Mouse (Mus musculus) heart, embryonic 12.5 days (tissue): Measurements from ENCODE around the gene Dhps. TPM values are rescaled to one million over a fixed set of nuclear protein-coding genes. Genes with fewer than 3 reads are reported as not detected.

Experiments
- ATAC-seq: fragments of 200-750 bp; cut with Nextera tagmentation; 2 replicates; pipeline ENCODE4 v1.8.0; 2017; ENCODE audit warnings: moderate TSS enrichment, moderate library complexity; ENCODE audit not compliant: insufficient number of reproducible peaks, low FRiP score
- H3K27ac ChIP-seq: fragments of 300-500 bp; sonication (generic); 2 replicates; pipeline ENCODE4 v1.5.1; 2016; ENCODE audit warnings: mild to moderate bottlenecking, moderate library complexity; ENCODE audit not compliant: poor library complexity, severe bottlenecking
- H3K27me3 ChIP-seq: fragments of 300-500 bp; sonication (generic); replicated peaks from 2 replicates; pipeline ENCODE4 v1.6.1; 2016; ENCODE audit warnings: mild to moderate bottlenecking, moderate library complexity
- H3K36me3 ChIP-seq: fragments of 300-500 bp; sonication (generic); 2 replicates; pipeline ENCODE4 v1.6.1; 2016; ENCODE audit warnings: mild to moderate bottlenecking, moderate library complexity
- H3K4me1 ChIP-seq: fragments of 300-500 bp; sonication (generic); replicated peaks from 2 replicates; pipeline ENCODE4 v1.6.1; 2016; ENCODE audit warnings: mild to moderate bottlenecking
- H3K4me2 ChIP-seq: fragments of 300-500 bp; sonication (generic); 2 replicates; pipeline ENCODE4 v1.6.1; 2016; ENCODE audit warnings: mild to moderate bottlenecking, moderate library complexity
- H3K4me3 ChIP-seq: fragments of 300-500 bp; sonication (generic); 2 replicates; pipeline ENCODE4 v1.5.1; 2016; ENCODE audit warnings: mild to moderate bottlenecking
- H3K9ac ChIP-seq: fragments of 300-500 bp; sonication (generic); 2 replicates; pipeline ENCODE4 v1.6.1; 2016; ENCODE audit warnings: mild to moderate bottlenecking, moderate library complexity
- H3K9me3 ChIP-seq: fragments of 300-500 bp; sonication (generic); replicated peaks from 2 replicates; pipeline ENCODE4 v1.6.1; 2016; ENCODE audit warnings: mild to moderate bottlenecking, moderate library complexity
- WGBS: fragments of 180-500 bp; shearing (Covaris S2); methylation state at CpG from one replicate; pipeline ENCODE4 v1.1.7; 2016; 5-methylcytosine and 5-hydroxymethylcytosine counted together
- polyA plus RNA-seq: library from polyadenylated mRNA; unstranded; fragments of >200 nt; fragmentation: Nextera tagmentation; extraction: Ambion mirVana; gene quantifications from 2 replicates; pipeline ENCODE4 v1.2.1, GENCODE M21; 2016

Gene Dhps
- polyA plus RNA-seq, 1 experiment from 2014 or later = 60.9 TPM

- H3K4me3 ChIP-seq = peak overlapping the region; percentile 92
- peak overlapping the region; percentile 73 for H3K9ac ChIP-seq
- H3K9me3 ChIP-seq = no peaks in the 10 kb centered on the region
- H3K4me1 ChIP-seq = peaks cover 24% of the 10 kb centered on the region
- peak overlapping the region; percentile 92 for H3K4me2 ChIP-seq
- no peaks in the 10 kb centered on the region for H3K27me3 ChIP-seq
- ATAC-seq = no peak
- H3K36me3 ChIP-seq = peaks cover 41% of the 10 kb centered on the region
- peak overlapping the region; percentile 72 for H3K27ac ChIP-seq
- 4% methylated on average over 12 of the region's 12 CpGs for WGBS
These were observed 36.3 kb upstream of the Dhps start for GRCm38 (mm10) chr8:85035165-85035727.

GRCm38 (mm10) chr8:85035728-85036310 lies 35.7 kb upstream of the Dhps start:
- H3K4me2 ChIP-seq = peak overlapping the region; percentile 92
- H3K4me1 ChIP-seq = peaks cover 24% of the 10 kb centered on the region
- peak overlapping the region; percentile 72 for H3K27ac ChIP-seq
- peak overlapping the region; percentile 73 for H3K9ac ChIP-seq
- H3K9me3 ChIP-seq = no peaks in the 10 kb centered on the region
- WGBS = under 1% methylated on average over 15 of the region's 15 CpGs
- no peak for ATAC-seq
- no peaks in the 10 kb centered on the region for H3K27me3 ChIP-seq
- peak overlapping the region; percentile 92 for H3K4me3 ChIP-seq
- peaks cover 42% of the 10 kb centered on the region for H3K36me3 ChIP-seq

GRCm38 (mm10) chr8:85036381-85036717 lies 35.2 kb upstream of the Dhps start:
- Histone ChIP-seq H3K9me3 (no peaks in the 10 kb centered on the region), H3K9ac (peak overlapping the region; percentile 73), H3K36me3 (peaks cover 43% of the 10 kb centered on the region), H3K27ac (peak overlapping the region; percentile 72), H3K4me2 (peak overlapping the region; percentile 92), H3K4me3 (peak overlapping the region; percentile 92), H3K4me1 (peaks cover 24% of the 10 kb centered on the region), H3K27me3 (no peaks in the 10 kb centered on the region)
- peak; percentile 9 for ATAC-seq
- WGBS = 0% methylated on average over 9 of the region's 9 CpGs

- Histone ChIP-seq H3K27ac (peak within 1 kb of the TSS; percentile 99), H3K4me2 (peak within 1 kb of the TSS; percentile 92), H3K9me3 (no peaks in the 10 kb centered on the region), H3K9ac (peak within 1 kb of the TSS; percentile 95), H3K4me3 (peak within 1 kb of the TSS; percentile 92), H3K36me3 (peaks cover 43% of the 10 kb centered on the region), H3K4me1 (peaks cover 24% of the 10 kb centered on the region), H3K27me3 (no peaks in the 10 kb centered on the region)
- under 1% methylated on average over 59 of the region's 59 CpGs for WGBS
- peak; percentile 94 for ATAC-seq
These were observed 34.7 kb upstream of the Dhps start, which contains the start of gene Tnpo2 for GRCm38 (mm10) chr8:85036718-85037365. Gene Tnpo2 (plus strand): TSS chr8:85036915.

- Histone ChIP-seq H3K4me3 (peak overlapping the region; percentile 92), H3K9me3 (no peaks in the 10 kb centered on the region), H3K27ac (peak overlapping the region; percentile 99), H3K4me1 (peaks cover 24% of the 10 kb centered on the region), H3K36me3 (peaks cover 43% of the 10 kb centered on the region), H3K4me2 (peak overlapping the region; percentile 91), H3K27me3 (no peaks in the 10 kb centered on the region), H3K9ac (peak overlapping the region; percentile 95)
- ATAC-seq = peak; percentile 48
- 0% methylated on average over 14 of the region's 14 CpGs for WGBS
These were observed 34.2 kb upstream of the Dhps start for GRCm38 (mm10) chr8:85037366-85037680.

- H3K27ac ChIP-seq = peak overlapping the region; percentile 99
- peaks cover 42% of the 10 kb centered on the region for H3K36me3 ChIP-seq
- ATAC-seq = no peak; the same call in 1 of the 2 replicates
- H3K4me2 ChIP-seq = peak overlapping the region; percentile 91
- under 1% methylated on average over 56 of the region's 57 CpGs for WGBS
- no peaks in the 10 kb centered on the region for H3K9me3 ChIP-seq
- H3K9ac ChIP-seq = peak overlapping the region; percentile 95
- no peaks in the 10 kb centered on the region for H3K27me3 ChIP-seq
- peaks cover 24% of the 10 kb centered on the region for H3K4me1 ChIP-seq
- H3K4me3 ChIP-seq = peak overlapping the region; percentile 92
These were observed 33.7 kb upstream of the Dhps start for GRCm38 (mm10) chr8:85037681-85038531.

GRCm38 (mm10) chr8:85043619-85044018 lies 27.9 kb upstream of the Dhps start:
- Histone ChIP-seq H3K36me3 (peaks cover 88% of the 10 kb centered on the region), H3K4me3 (no peak overlapping the region), H3K4me1 (peaks cover under 1% of the 10 kb centered on the region), H3K27me3 (no peaks in the 10 kb centered on the region), H3K9ac (no peak overlapping the region), H3K4me2 (no peak overlapping the region), H3K27ac (no peak overlapping the region), H3K9me3 (no peaks in the 10 kb centered on the region)
- no peak for ATAC-seq
- WGBS = 87% methylated on average over 6 of the region's 6 CpGs

- no peak overlapping the region for H3K4me2 ChIP-seq
- no peak overlapping the region for H3K9ac ChIP-seq
These were observed 14.2 kb upstream of the Dhps start for GRCm38 (mm10) chr8:85057367-85057766.

GRCm38 (mm10) chr8:85059879-85060616 lies 11.5 kb upstream of the Dhps start, which contains the start of gene Fbxw9:
Gene Fbxw9 (plus strand): TSS chr8:85060055.
- peak; percentile 84 for ATAC-seq
- no peak within 1 kb of the TSS for H3K27ac ChIP-seq
- peaks cover 34% of the 10 kb centered on the region for H3K36me3 ChIP-seq
- peak within 1 kb of the TSS; percentile 78 for H3K9ac ChIP-seq
- under 1% methylated on average over 52 of the region's 53 CpGs for WGBS
- H3K27me3 ChIP-seq = no peaks in the 10 kb centered on the region
- H3K4me2 ChIP-seq = peak within 1 kb of the TSS; percentile 97
- peak within 1 kb of the TSS; percentile 88 for H3K4me3 ChIP-seq
- no peaks in the 10 kb centered on the region for H3K9me3 ChIP-seq
- H3K4me1 ChIP-seq = peaks cover 8% of the 10 kb centered on the region; the same call in 1 of the 2 replicates

More at GRCm38 (mm10) chr8:85057367-85057766, 14.2 kb upstream of the Dhps start:
- H3K9me3 ChIP-seq = no peaks in the 10 kb centered on the region
- no peaks in the 10 kb centered on the region for H3K27me3 ChIP-seq
- 85% methylated on average over 7 of the region's 7 CpGs for WGBS
- H3K4me3 ChIP-seq = no peak overlapping the region
- H3K4me1 ChIP-seq = peaks cover 8% of the 10 kb centered on the region; the same call in 1 of the 2 replicates
- peaks cover 56% of the 10 kb centered on the region for H3K36me3 ChIP-seq
- no peak for ATAC-seq
- H3K27ac ChIP-seq = no peak overlapping the region

GRCm38 (mm10) chr8:85062603-85063002 lies 9.0 kb upstream of the Dhps start:
- ATAC-seq = no peak
- H3K4me2 ChIP-seq = no peak overlapping the region
- H3K4me1 ChIP-seq = peaks cover 8% of the 10 kb centered on the region; the same call in 1 of the 2 replicates
- no peak overlapping the region for H3K4me3 ChIP-seq
- 92% methylated on average over 4 of the region's 4 CpGs for WGBS
- no peaks in the 10 kb centered on the region for H3K27me3 ChIP-seq
- no peaks in the 10 kb centered on the region for H3K9me3 ChIP-seq
- H3K36me3 ChIP-seq = peaks cover 34% of the 10 kb centered on the region
- H3K9ac ChIP-seq = no peak overlapping the region
- H3K27ac ChIP-seq = no peak overlapping the region
